Comparison of ENCODE assay signal across 10 mouse cellular contexts in genomic region chr2:37985690-37986222, GRCm38 (mm10).
DNase-seq lines count a peak whose midpoint lies in the region; ATAC-seq and TF ChIP-seq lines count a peak whose summit lies in the region.
"Had no signal": no experiment of that assay in that cellular context is flagged by ENCODE, and none has a peak within 500 bp of the region (broad histone marks: within the 10 kb centered on the region; RNA-seq: fewer than 3 reads in every experiment).

No protein-coding gene starts in this region.

- DNase-seq in lung, embryonic 14.5 days: peak; percentile 13
- no peak for DNase-seq in lung, postnatal 36 days
- DNase-seq in embryonic facial prominence, embryonic 14.5 days (ENCODE audit: low spot score): peak; percentile 65
- no peak for DNase-seq in frontal cortex, postnatal 25 days (ENCODE audit: low spot score in 2 of 2)
- no peak for DNase-seq in heart, adult 9 months (ENCODE audit: low spot score in 2 of 2)
- DNase-seq: adrenal gland, adult 8-10 months had no signal

- no peak overlapping the region for H3K9ac ChIP-seq in forebrain, embryonic 15.5 days (replicated peaks)
- no peak overlapping the region for H3K9ac ChIP-seq in forebrain, embryonic 16.5 days (replicated peaks; ENCODE audit: low read depth, low read length)
- no peak overlapping the region for H3K9ac ChIP-seq in lung, embryonic 14.5 days
- H3K9ac ChIP-seq in embryonic facial prominence, embryonic 14.5 days (ENCODE audit: low read depth, low read length): no peak overlapping the region
- no peak overlapping the region for H3K9ac ChIP-seq in limb, embryonic 12.5 days (replicated peaks)
- H3K9ac ChIP-seq: lung, embryonic 15.5 days had no signal

- no peaks in the 10 kb centered on the region for H3K36me3 ChIP-seq in forebrain, embryonic 15.5 days
- no peaks in the 10 kb centered on the region for H3K36me3 ChIP-seq in forebrain, embryonic 16.5 days (ENCODE audit: control insufficient read depth, insufficient read depth)
- no peaks in the 10 kb centered on the region for H3K36me3 ChIP-seq in lung, embryonic 14.5 days (ENCODE audit: insufficient read depth)
- H3K36me3 ChIP-seq in embryonic facial prominence, embryonic 14.5 days (ENCODE audit: control insufficient read depth, insufficient read depth, low read length): no peaks in the 10 kb centered on the region
- no peaks in the 10 kb centered on the region for H3K36me3 ChIP-seq in limb, embryonic 12.5 days
- H3K36me3 ChIP-seq: lung, embryonic 15.5 days had no signal

- no peak for ATAC-seq in forebrain, embryonic 15.5 days (replicated peaks)
- ATAC-seq in forebrain, embryonic 16.5 days: no peak
- ATAC-seq in lung, embryonic 14.5 days (ENCODE audit: insufficient read depth): no peak
- ATAC-seq in embryonic facial prominence, embryonic 14.5 days (ENCODE audit: low read depth): no peak
- no peak for ATAC-seq in limb, embryonic 12.5 days (ENCODE audit: insufficient number of reproducible peaks, insufficient read depth, low FRiP score, low TSS enrichment, low read depth)

- H3K4me3 ChIP-seq in forebrain, embryonic 15.5 days: no peak overlapping the region
- no peak overlapping the region for H3K4me3 ChIP-seq in forebrain, embryonic 16.5 days (replicated peaks; ENCODE audit: low read length)
- H3K4me3 ChIP-seq in lung, embryonic 14.5 days (ENCODE audit: low read depth, low read length): no peak overlapping the region
- H3K4me3 ChIP-seq in embryonic facial prominence, embryonic 14.5 days (ENCODE audit: low read depth, low read length): no peak overlapping the region
- H3K4me3 ChIP-seq in limb, embryonic 12.5 days (replicated peaks): no peak overlapping the region
- H3K4me3 ChIP-seq: lung, embryonic 15.5 days had no signal

- no peaks in the 10 kb centered on the region for H3K27me3 ChIP-seq in forebrain, embryonic 15.5 days
- H3K27me3 ChIP-seq in forebrain, embryonic 16.5 days (replicated peaks; ENCODE audit: control insufficient read depth, insufficient read depth, low read length): no peaks in the 10 kb centered on the region
- no peaks in the 10 kb centered on the region for H3K27me3 ChIP-seq in lung, embryonic 14.5 days (ENCODE audit: insufficient read depth, low read length)
- H3K27me3 ChIP-seq in embryonic facial prominence, embryonic 14.5 days (replicated peaks; ENCODE audit: control insufficient read depth, insufficient read depth, low read length): no peaks in the 10 kb centered on the region
- H3K27me3 ChIP-seq in limb, embryonic 12.5 days: peaks cover 13% of the 10 kb centered on the region; the same call in 1 of the 2 replicates
- H3K27me3 ChIP-seq: lung, embryonic 15.5 days had no signal

- no peak overlapping the region for H3K4me2 ChIP-seq in forebrain, embryonic 15.5 days (replicated peaks)
- H3K4me2 ChIP-seq in forebrain, embryonic 16.5 days (ENCODE audit: low read length): no peak overlapping the region
- no peak overlapping the region for H3K4me2 ChIP-seq in lung, embryonic 14.5 days
- H3K4me2 ChIP-seq in embryonic facial prominence, embryonic 14.5 days (ENCODE audit: low read depth, low read length): peak overlapping the region; percentile 24; the same call in 1 of the 2 replicates
- H3K4me2 ChIP-seq in limb, embryonic 12.5 days: peak overlapping the region; percentile 7; the same call in 1 of the 2 replicates
- H3K4me2 ChIP-seq: lung, embryonic 15.5 days had no signal

- no peak for TF ChIP-seq CTCF in lung, embryonic 14.5 days (IDR thresholded peaks at IDR 0.05; ENCODE audit: low read depth)

- no peaks in the 10 kb centered on the region for H3K9me3 ChIP-seq in forebrain, embryonic 15.5 days
- no peaks in the 10 kb centered on the region for H3K9me3 ChIP-seq in forebrain, embryonic 16.5 days (ENCODE audit: control insufficient read depth, low read length)
- H3K9me3 ChIP-seq in lung, embryonic 14.5 days (ENCODE audit: low read depth, low read length): no peaks in the 10 kb centered on the region
- no peaks in the 10 kb centered on the region for H3K9me3 ChIP-seq in embryonic facial prominence, embryonic 14.5 days (ENCODE audit: control insufficient read depth, low read length)
- H3K9me3 ChIP-seq in limb, embryonic 12.5 days: no peaks in the 10 kb centered on the region
- H3K9me3 ChIP-seq: lung, embryonic 15.5 days had no signal

- 24% methylated on average over 5 of the region's 5 CpGs for WGBS in forebrain, embryonic 15.5 days
- 21% methylated on average over 5 of the region's 5 CpGs for WGBS in forebrain, embryonic 16.5 days
- 34% methylated on average over 5 of the region's 5 CpGs for WGBS in lung, embryonic 14.5 days
- 13% methylated on average over 5 of the region's 5 CpGs for WGBS in embryonic facial prominence, embryonic 14.5 days
- WGBS in limb, embryonic 12.5 days: 12% methylated on average over 5 of the region's 5 CpGs

- H3K4me1 ChIP-seq in forebrain, embryonic 15.5 days: peaks cover 39% of the 10 kb centered on the region
- peaks cover 24% of the 10 kb centered on the region for H3K4me1 ChIP-seq in forebrain, embryonic 16.5 days (replicated peaks; ENCODE audit: control insufficient read depth, insufficient read depth, low read length)
- no peaks in the 10 kb centered on the region for H3K4me1 ChIP-seq in lung, embryonic 14.5 days (ENCODE audit: insufficient read depth)
- peaks cover 20% of the 10 kb centered on the region for H3K4me1 ChIP-seq in embryonic facial prominence, embryonic 14.5 days (ENCODE audit: control insufficient read depth, insufficient read depth, low read length)
- peaks cover 24% of the 10 kb centered on the region for H3K4me1 ChIP-seq in limb, embryonic 12.5 days (replicated peaks)
- H3K4me1 ChIP-seq: lung, embryonic 15.5 days had no signal

- H3K27ac ChIP-seq in forebrain, embryonic 15.5 days (replicated peaks): 0 out of 2 replicates have a peak overlapping the region, but pooled peaks have one; percentile 45
- no peak overlapping the region; the same call in 1 of the 2 replicates for H3K27ac ChIP-seq in forebrain, embryonic 16.5 days (ENCODE audit: low read length)
- H3K27ac ChIP-seq in lung, embryonic 14.5 days (ENCODE audit: low read depth): no peak overlapping the region
- H3K27ac ChIP-seq in embryonic facial prominence, embryonic 14.5 days (replicated peaks; ENCODE audit: low read depth, low read length): peak overlapping the region; percentile 58
- peak overlapping the region; percentile 74 for H3K27ac ChIP-seq in limb, embryonic 12.5 days
- H3K27ac ChIP-seq: lung, embryonic 15.5 days had no signal

Comparison
In these comparisons a context has a peak if more than half of its experiments do, and no peak if none do; other contexts are left out.
1. H3K27ac ChIP-seq: peak in forebrain, embryonic 15.5 days (single experiment), embryonic facial prominence, embryonic 14.5 days (single experiment) and limb, embryonic 12.5 days (single experiment); none in forebrain, embryonic 16.5 days (single experiment) and lung, embryonic 14.5 days (single experiment).
2. DNase-seq: peak in lung, embryonic 14.5 days (single experiment) and embryonic facial prominence, embryonic 14.5 days (single experiment); none in lung, postnatal 36 days (single experiment), frontal cortex, postnatal 25 days (0 of 2) and heart, adult 9 months (0 of 2).
3. H3K4me2 ChIP-seq: peak in embryonic facial prominence, embryonic 14.5 days (single experiment) and limb, embryonic 12.5 days (single experiment); none in forebrain, embryonic 15.5 days (single experiment), forebrain, embryonic 16.5 days (single experiment) and lung, embryonic 14.5 days (single experiment).